Mouse (Mus musculus) forebrain, embryonic 13.5 days (tissue): ENCODE measurements around the gene Atp5s. TPM values are rescaled to one million over a fixed set of nuclear protein-coding genes. Genes with fewer than 3 reads are reported as not detected.

ENCODE experiments used
- ATAC-seq: fragments of 200-750 bp; cut with Nextera tagmentation; 2 replicates; pipeline ENCODE4 v1.8.0; 2017
- H3K27ac ChIP-seq: fragments of 300-500 bp; sonication (generic); 2 replicates; pipeline ENCODE4 v1.5.1; 2015; ENCODE audit warnings: inconsistent platforms, mild to moderate bottlenecking, moderate library complexity
- H3K27me3 ChIP-seq: fragments of 300-500 bp; sonication (generic); 2 replicates; pipeline ENCODE4 v1.6.1; 2015; ENCODE audit warnings: mild to moderate bottlenecking, inconsistent platforms
- H3K36me3 ChIP-seq: fragments of 300-500 bp; sonication (generic); 2 replicates; pipeline ENCODE4 v1.6.1; 2015; ENCODE audit warnings: mild to moderate bottlenecking, inconsistent platforms; ENCODE audit not compliant: poor library complexity, severe bottlenecking
- H3K4me1 ChIP-seq: fragments of 300-500 bp; sonication (generic); 2 replicates; pipeline ENCODE4 v1.6.1; 2015; ENCODE audit warnings: inconsistent platforms
- H3K4me2 ChIP-seq: fragments of 300-500 bp; sonication (generic); 2 replicates; pipeline ENCODE4 v1.6.1; 2015; ENCODE audit warnings: inconsistent platforms, mild to moderate bottlenecking, moderate library complexity
- H3K4me3 ChIP-seq: fragments of 300-500 bp; sonication (generic); 2 replicates; pipeline ENCODE4 v1.5.1; 2015; ENCODE audit warnings: mild to moderate bottlenecking, inconsistent platforms
- H3K9ac ChIP-seq: fragments of 300-500 bp; sonication (generic); 2 replicates; pipeline ENCODE4 v1.6.1; 2015; ENCODE audit warnings: mild to moderate bottlenecking, inconsistent platforms
- H3K9me3 ChIP-seq: fragments of 300-500 bp; sonication (generic); replicated peaks from 2 replicates; pipeline ENCODE4 v1.6.1; 2016; ENCODE audit warnings: inconsistent platforms
- WGBS: fragments of 180-500 bp; shearing (Covaris S2); methylation state at CpG from one replicate; pipeline ENCODE4 v1.1.7; 2015; 5-methylcytosine and 5-hydroxymethylcytosine counted together
- polyA plus RNA-seq: library from polyadenylated mRNA; unstranded; fragments of >200 nt; fragmentation: Nextera tagmentation; extraction: Ambion mirVana; gene quantifications from 2 replicates; pipeline ENCODE4 v1.2.1, GENCODE M21; 2015

Atp5s gene
- polyA plus RNA-seq, result 19.5 and 26.5 TPM in 2 replicates

DNA sequence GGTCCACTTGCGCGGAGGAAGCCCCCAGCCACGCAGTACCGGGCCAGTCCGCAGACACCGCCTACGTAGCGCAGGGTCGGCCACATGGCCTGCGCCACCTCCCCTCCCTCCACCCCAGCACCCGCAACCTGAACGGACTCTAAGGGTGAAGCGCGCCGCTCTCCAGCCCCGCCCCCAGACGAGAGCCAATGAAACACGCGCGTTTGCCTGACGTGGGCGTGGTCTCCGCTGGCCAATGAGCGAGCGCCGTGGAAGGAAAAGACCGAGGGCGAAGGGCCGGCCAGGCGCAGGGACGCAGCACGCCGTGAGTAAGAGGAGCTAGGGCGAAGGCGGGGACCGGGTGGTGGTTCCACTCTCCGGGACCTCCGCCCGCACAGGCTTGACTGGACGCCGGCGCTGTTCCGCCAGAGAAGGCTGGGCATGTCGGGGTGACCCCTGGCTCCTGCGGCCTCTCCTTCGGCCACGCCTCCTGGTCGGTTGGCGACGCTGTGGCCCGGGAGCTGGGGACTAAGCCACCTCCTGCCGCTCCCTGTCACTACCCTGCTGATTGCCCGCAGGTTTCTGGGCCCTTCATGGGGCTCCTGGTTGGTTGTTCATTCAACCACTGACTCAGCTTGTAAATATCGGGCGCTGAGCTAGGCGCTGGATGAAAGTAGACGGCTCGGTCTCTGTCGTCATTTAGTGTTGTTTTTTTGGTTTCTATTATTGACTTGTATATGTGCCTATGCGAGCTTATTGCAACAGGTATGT is at the start of gene Atp5s, which contains the start of gene L2hgdh:
TSS of gene Atp5s (plus strand) at position 240 of the 750 bp plus-strand sequence.
TSS of gene L2hgdh (minus strand) at position 163 of the 750 bp plus-strand sequence.
- Histone ChIP-seq H3K36me3 (peaks cover 12% of the 10 kb centered on the region), H3K27ac (peak within 1 kb of the TSS; percentile 67), H3K9me3 (peaks cover under 1% of the 10 kb centered on the region), H3K4me2 (peak within 1 kb of the TSS; percentile 82), H3K4me3 (peak within 1 kb of the TSS; percentile 75), H3K9ac (peak within 1 kb of the TSS; percentile 75), H3K4me1 (peaks cover 18% of the 10 kb centered on the region), H3K27me3 (no peaks in the 10 kb centered on the region)
- under 1% methylated on average over 60 of the region's 60 CpGs for WGBS
- ATAC-seq, result peak; percentile 97

DNA sequence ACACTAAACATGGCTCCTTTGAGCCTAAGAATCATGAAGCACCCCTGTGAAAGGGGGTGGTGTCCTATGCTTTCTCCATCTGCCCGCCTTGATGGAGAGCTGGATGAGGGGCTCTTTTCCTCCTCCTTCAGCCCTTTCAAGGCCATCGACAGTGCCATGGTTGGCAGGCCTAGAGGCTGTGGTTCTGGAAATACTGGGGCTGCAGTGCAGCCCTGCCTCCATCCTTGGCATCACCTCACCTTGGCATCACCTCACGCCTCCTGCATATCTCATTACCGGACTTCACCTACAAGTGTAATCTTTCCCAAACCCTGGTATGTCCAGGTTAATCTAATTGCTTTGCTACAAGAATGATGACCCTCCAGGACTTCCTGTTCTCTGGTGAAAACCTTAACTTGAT is 48.6 kb upstream of the Atp5s start:
- H3K4me2 ChIP-seq, result no peak overlapping the region
- H3K9me3 ChIP-seq, result no peaks in the 10 kb centered on the region
- no peak overlapping the region for H3K4me3 ChIP-seq
- no peak for ATAC-seq
- no peaks in the 10 kb centered on the region for H3K36me3 ChIP-seq
- no peak overlapping the region for H3K9ac ChIP-seq
- peaks cover 10% of the 10 kb centered on the region for H3K4me1 ChIP-seq
- 95% methylated on average over 4 of the region's 4 CpGs for WGBS
- no peaks in the 10 kb centered on the region for H3K27me3 ChIP-seq
- no peak overlapping the region for H3K27ac ChIP-seq

DNA sequence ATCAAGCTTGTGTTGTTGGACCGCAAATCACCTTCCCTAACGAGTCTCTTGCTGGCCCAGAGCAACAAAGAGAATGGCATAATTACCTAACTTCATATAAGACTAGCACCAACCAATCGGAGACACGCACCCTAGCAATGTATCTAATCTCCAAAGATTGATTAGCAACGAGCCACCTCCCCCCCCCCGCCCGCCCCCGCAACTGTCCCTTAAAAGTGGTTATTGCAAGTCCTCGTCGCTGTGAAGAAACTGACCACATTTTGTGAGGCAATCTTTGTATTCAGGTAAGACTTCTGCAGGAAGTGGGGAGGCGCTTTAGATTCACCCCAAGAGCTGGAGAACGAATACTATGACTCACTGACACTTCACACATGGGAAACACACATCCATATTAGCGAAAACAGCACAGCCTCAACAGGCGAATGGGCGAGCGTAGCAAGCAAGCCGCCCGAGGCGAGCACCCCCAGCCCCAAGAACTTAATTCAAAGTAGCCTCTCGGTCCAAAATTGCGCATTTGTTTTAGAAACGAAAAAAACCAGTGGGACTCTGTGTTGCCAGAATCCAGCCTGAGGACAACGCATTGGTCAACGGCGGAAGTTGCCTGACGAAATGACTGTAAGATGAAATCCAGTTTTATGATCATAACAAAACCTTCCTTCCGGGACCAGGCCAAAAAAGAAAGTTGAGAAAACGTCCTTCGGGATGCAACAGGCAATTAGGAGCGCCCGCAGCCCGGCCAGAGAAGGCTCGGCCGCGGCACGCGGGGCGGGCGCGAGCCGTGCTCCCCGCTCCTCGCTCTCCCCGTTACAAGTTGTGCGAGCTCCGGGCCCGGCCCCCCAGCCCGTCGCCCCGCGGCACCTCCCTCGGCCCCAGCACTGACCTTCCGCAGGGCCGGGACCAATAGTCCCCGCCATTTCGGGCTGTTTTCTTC is 43.9 kb upstream of the Atp5s start:
- Histone ChIP-seq H3K27ac (peak overlapping the region; percentile 92), H3K9me3 (no peaks in the 10 kb centered on the region), H3K36me3 (no peaks in the 10 kb centered on the region), H3K4me1 (peaks cover 14% of the 10 kb centered on the region), H3K27me3 (no peaks in the 10 kb centered on the region), H3K9ac (peak overlapping the region; percentile 95), H3K4me3 (peak overlapping the region; percentile 94), H3K4me2 (peak overlapping the region; percentile 77)
- under 1% methylated on average over 54 of the region's 56 CpGs for WGBS
- peak; percentile 36 for ATAC-seq

DNA sequence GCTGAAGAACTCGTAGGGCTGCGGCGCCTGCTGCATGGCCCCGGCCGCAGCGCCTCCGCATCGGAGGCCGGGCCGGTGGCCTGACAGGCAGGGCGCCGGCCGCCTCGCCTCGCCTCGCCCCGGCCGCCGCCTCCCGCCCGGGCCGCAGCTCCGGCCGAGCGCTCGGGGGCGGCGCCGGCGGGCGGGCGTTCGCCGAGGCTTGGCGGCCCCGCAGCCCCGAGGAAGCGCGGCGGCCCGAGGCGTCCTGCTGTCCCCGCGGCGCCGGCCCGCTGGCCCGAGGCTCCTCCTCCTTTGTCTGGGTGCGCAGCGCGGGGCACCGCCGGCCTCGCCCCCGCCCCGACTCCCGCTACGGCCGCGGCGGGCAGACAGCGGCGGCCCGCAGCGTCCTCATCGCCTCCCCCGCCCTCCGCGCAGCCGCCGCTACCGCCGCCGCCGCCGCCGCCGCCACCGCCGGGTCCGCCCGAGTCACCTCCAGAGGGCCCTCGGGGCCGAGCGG is 43.1 kb upstream of the Atp5s start, which contains the start of gene Sos2:
TSS of gene Sos2 (minus strand) at position 287 of the 496 bp plus-strand sequence.
- peak within 1 kb of the TSS; percentile 95 for H3K9ac ChIP-seq
- no peaks in the 10 kb centered on the region for H3K9me3 ChIP-seq
- H3K4me1 ChIP-seq, result peaks cover 14% of the 10 kb centered on the region
- no peaks in the 10 kb centered on the region for H3K27me3 ChIP-seq
- peak within 1 kb of the TSS; percentile 94 for H3K4me3 ChIP-seq
- peak; percentile 79 for ATAC-seq
- WGBS, result under 1% methylated on average over 44 of the region's 85 CpGs
- no peaks in the 10 kb centered on the region for H3K36me3 ChIP-seq
- peak within 1 kb of the TSS; percentile 92 for H3K27ac ChIP-seq
- peak within 1 kb of the TSS; percentile 77 for H3K4me2 ChIP-seq

DNA sequence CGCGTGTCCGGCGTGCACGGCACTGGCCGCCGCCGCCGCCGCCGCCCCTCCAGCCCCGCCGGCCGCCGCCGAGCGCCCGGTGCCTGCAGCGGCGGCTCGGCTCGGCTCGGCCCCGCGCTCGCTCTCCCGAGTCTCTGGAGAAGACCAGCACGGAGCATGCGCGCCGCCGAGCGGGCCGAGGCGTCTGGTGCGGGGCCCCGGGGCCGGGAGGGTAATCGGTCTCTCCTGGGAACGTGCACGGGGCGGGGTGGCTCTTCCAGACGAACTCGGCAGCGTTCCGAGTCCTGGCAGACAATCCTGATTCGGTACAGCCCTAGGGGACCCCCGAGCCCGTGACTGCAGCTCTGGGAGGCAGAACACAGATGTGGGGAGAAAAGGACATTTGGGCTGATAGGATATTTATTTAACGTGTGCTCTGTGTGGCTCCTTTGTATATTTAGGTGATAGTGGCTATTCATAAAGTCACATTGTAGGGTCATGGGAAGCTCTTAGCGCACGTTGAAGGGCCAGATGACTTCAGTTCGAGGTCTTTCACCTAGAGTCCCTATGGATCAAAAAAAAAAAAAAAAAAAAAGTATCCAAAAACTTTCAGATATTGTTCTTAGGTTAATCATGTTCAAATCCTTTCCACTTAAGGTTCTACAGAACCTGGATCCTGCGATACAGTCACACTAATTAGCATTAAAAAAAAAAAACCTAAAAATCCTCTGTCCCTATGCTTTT is 42.5 kb upstream of the Atp5s start:
- Histone ChIP-seq H3K27ac (peak overlapping the region; percentile 92), H3K27me3 (no peaks in the 10 kb centered on the region), H3K4me2 (peak overlapping the region; percentile 77), H3K9ac (peak overlapping the region; percentile 95), H3K4me3 (peak overlapping the region; percentile 94), H3K4me1 (peaks cover 14% of the 10 kb centered on the region), H3K9me3 (no peaks in the 10 kb centered on the region), H3K36me3 (no peaks in the 10 kb centered on the region)
- peak; percentile 91 for ATAC-seq
- WGBS, result under 1% methylated on average over 41 of the region's 54 CpGs

DNA sequence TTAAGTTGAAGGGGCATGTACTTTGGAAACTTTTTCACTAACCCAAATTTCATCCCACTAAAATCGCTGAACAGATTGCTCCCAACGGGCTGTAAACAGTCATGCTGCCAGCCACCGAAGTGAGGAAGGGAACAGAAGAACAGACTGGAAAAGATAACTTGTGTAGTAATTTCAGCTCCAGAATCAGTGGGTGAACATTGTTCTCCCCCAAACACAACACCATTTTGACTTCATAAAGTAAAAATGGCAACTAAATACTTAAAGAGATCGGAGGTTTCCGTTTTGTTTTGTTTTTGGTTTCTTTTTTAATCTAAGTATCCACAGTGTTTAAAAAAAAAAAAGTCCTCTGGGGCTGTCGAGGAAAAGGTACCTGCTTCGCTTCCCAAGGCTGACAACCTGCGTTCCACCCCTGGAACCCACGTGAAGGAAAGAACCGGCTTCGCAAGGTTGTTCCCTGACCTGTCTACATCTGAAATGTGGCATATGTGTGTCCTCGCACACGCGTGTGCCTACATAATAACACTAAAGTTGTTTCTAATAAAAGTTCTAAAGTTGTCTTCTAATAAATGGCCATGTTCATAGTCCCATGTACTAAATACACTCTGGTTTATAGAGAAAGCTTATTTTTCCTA is 41.8 kb upstream of the Atp5s start:
- no peaks in the 10 kb centered on the region for H3K27me3 ChIP-seq
- H3K36me3 ChIP-seq, result no peaks in the 10 kb centered on the region
- ATAC-seq, result no peak
- H3K4me3 ChIP-seq, result peak overlapping the region; percentile 94
- no peaks in the 10 kb centered on the region for H3K9me3 ChIP-seq
- H3K9ac ChIP-seq, result no peak overlapping the region
- H3K4me2 ChIP-seq, result peak overlapping the region; percentile 77
- peaks cover 14% of the 10 kb centered on the region for H3K4me1 ChIP-seq
- WGBS, result 50% methylated on average over 14 of the region's 14 CpGs
- no peak overlapping the region for H3K27ac ChIP-seq

DNA sequence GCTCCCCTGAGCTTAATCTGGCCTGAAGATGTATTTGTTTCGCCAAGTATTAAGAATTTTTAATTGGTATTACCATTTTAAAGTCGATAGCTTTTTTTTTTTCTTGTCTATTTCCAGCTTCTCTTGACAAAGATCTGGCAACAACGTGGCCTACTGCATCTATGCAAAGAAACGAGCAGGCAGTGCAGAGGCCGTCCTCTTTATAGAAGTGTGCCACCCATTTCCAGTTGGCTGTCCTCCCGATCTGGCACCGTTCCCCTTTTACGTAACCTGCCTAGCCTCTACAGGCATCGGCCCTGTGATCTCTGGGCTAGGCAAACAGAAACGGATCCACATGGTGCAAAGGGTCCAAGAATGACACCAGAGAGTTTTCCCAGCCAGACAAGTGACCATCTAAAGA is 41.2 kb upstream of the Atp5s start:
- no peak for ATAC-seq
- Histone ChIP-seq H3K36me3 (no peaks in the 10 kb centered on the region), H3K4me2 (no peak overlapping the region), H3K9me3 (no peaks in the 10 kb centered on the region), H3K27me3 (no peaks in the 10 kb centered on the region), H3K4me1 (peaks cover 14% of the 10 kb centered on the region), H3K4me3 (no peak overlapping the region), H3K27ac (no peak overlapping the region), H3K9ac (no peak overlapping the region)
- WGBS, result 38% methylated on average over 10 of the region's 10 CpGs

DNA sequence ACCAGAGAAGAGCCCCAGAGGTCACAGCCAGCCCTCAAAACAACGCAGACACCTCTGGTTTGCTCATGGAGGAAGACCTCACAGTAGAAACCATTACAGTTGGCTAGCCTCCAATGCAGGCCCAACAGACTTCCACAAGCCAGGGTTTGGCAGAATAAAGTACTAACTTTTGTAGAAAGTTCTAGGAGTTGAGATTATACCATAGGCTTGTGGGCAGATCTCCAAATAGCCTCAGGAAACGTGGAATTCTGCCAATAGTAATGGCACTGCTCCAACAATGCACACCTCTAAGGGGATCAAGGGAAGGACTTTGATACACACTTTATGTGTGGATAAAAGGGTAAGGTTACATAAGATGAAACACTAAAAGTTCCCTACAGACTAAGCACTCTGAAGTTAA is 36.4 kb upstream of the Atp5s start:
- WGBS, result 56% methylated on average over 2 of the region's 2 CpGs
- Histone ChIP-seq H3K27ac (no peak overlapping the region), H3K4me3 (no peak overlapping the region), H3K9ac (no peak overlapping the region), H3K36me3 (no peaks in the 10 kb centered on the region), H3K27me3 (no peaks in the 10 kb centered on the region), H3K4me1 (no peaks in the 10 kb centered on the region), H3K4me2 (no peak overlapping the region), H3K9me3 (no peaks in the 10 kb centered on the region)
- ATAC-seq, result no peak

DNA sequence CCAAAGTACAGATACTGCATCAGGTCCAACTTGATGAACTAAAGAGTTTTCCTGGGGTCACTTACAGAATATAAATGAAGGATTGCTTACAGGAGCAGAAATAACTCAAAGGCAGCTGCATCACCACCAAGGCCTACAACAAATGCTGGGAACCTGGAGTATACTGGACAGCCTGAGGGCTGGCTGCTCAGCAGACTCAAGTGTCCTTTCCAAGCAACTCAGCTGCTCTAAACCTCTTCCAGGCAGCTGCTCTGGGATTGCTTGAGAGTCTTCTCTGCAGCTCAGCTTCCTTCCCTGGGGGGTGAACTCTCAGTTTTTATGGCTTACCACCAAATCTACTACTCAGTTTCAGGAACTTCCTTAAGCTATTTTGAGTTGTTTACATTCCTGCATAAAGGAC is 35.7 kb upstream of the Atp5s start:
- Histone ChIP-seq H3K9me3 (no peaks in the 10 kb centered on the region), H3K9ac (no peak overlapping the region), H3K4me2 (no peak overlapping the region), H3K27ac (no peak overlapping the region), H3K4me3 (no peak overlapping the region), H3K4me1 (no peaks in the 10 kb centered on the region), H3K36me3 (no peaks in the 10 kb centered on the region), H3K27me3 (no peaks in the 10 kb centered on the region)
- ATAC-seq, result no peak

DNA sequence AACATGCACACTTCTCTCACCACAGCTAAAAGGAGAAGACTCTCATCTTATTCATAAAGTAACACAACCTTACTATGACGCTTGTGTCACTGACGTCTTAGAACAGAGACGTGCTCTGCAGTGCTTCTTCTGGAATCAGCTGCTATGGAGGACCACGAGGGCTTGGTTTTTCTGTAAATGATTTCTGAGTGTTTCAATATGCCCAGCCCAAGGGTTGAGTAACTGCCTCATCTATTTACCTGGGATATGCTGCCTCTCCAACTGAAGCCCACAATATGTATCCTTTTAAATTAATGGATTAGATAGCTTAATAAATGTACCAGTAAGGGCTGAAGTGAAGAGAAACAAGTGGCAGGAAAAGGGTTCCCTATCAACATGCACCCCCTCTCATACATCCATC is 34.0 kb upstream of the Atp5s start:
- Histone ChIP-seq H3K4me3 (no peak overlapping the region), H3K9me3 (no peaks in the 10 kb centered on the region), H3K4me1 (no peaks in the 10 kb centered on the region), H3K27ac (no peak overlapping the region), H3K36me3 (no peaks in the 10 kb centered on the region), H3K27me3 (no peaks in the 10 kb centered on the region), H3K4me2 (no peak overlapping the region), H3K9ac (no peak overlapping the region)
- WGBS, result 96% methylated on average over 4 of the region's 4 CpGs
- no peak for ATAC-seq

DNA sequence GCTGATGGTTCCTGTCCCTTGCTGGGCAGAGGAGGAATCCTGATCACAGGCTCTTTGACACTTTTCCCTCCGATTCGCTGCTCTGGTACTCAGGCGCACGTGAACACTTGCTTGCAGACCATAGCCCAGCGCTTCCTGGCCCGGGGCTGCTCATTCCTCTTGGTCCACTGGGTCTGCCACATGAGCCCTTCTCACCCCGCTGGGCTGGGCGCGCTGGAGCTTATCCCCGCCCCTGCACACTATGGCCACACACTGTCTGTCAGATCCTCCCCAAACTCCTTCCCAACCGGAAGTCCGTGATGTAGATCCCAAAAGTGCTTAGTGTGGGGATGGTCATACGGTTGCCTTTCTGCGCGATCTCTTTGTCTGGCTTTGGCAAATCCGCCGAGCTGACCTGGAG is 31.3 kb upstream of the Atp5s start:
- no peak overlapping the region for H3K4me2 ChIP-seq
- peaks cover 2% of the 10 kb centered on the region; the same call in 1 of the 2 replicates for H3K36me3 ChIP-seq
- no peak for ATAC-seq
- H3K4me3 ChIP-seq, result no peak overlapping the region
- H3K27ac ChIP-seq, result no peak overlapping the region
- H3K9me3 ChIP-seq, result no peaks in the 10 kb centered on the region
- H3K4me1 ChIP-seq, result no peaks in the 10 kb centered on the region
- 80% methylated on average over 17 of the region's 17 CpGs for WGBS
- H3K9ac ChIP-seq, result no peak overlapping the region
- H3K27me3 ChIP-seq, result no peaks in the 10 kb centered on the region
